Mouse (Mus musculus) stomach, embryonic 14.5 days (tissue): Measurements from ENCODE around the gene Olfr965. TPM values are rescaled to one million over a fixed set of nuclear protein-coding genes. Genes with fewer than 3 reads are reported as not detected.
"Not testable (repeated sequence)": the region's sequence is repeated elsewhere in the genome, so short reads cannot be mapped to it uniquely, and the experiment has no call there.

Experiments
- ATAC-seq: fragments of 200-750 bp; cut with Nextera tagmentation; 2 replicates; pipeline ENCODE4 v1.8.0; 2017; ENCODE audit warnings: low read depth, moderate TSS enrichment; ENCODE audit not compliant: insufficient number of reproducible peaks, insufficient read depth, low FRiP score
- H3K27ac ChIP-seq: fragments of 300-500 bp; sonication (generic); 2 replicates; pipeline ENCODE4 v1.5.1; 2014; ENCODE audit warnings: mild to moderate bottlenecking, low read length, moderate library complexity, mixed read lengths
- H3K27me3 ChIP-seq: fragments of 300-500 bp; sonication (generic); 2 replicates; pipeline ENCODE4 v1.6.1; 2014; ENCODE audit warnings: low read length, control low read depth, mixed read lengths; ENCODE audit not compliant: control insufficient read depth, insufficient read depth
- H3K36me3 ChIP-seq: fragments of 300-500 bp; sonication (generic); 2 replicates; pipeline ENCODE4 v1.6.1; 2014; ENCODE audit warnings: mild to moderate bottlenecking, control low read depth, low read length, moderate library complexity, mixed read lengths; ENCODE audit not compliant: control insufficient read depth, insufficient read depth
- H3K4me1 ChIP-seq: fragments of 300-500 bp; sonication (generic); 2 replicates; pipeline ENCODE4 v1.6.1; 2014; ENCODE audit warnings: low read length, control low read depth, mixed read lengths; ENCODE audit not compliant: control insufficient read depth, insufficient read depth
- H3K4me2 ChIP-seq: fragments of 300-500 bp; sonication (generic); replicated peaks from 2 replicates; pipeline ENCODE4 v1.6.1; 2014; ENCODE audit warnings: low read depth, low read length, control low read depth
- H3K4me3 ChIP-seq: fragments of 300-500 bp; sonication (generic); 2 replicates; pipeline ENCODE4 v1.5.1; 2014; ENCODE audit warnings: low read depth, low read length, control low read depth
- H3K9ac ChIP-seq: fragments of 300-500 bp; sonication (generic); replicated peaks from 2 replicates; pipeline ENCODE4 v1.6.1; 2014; ENCODE audit warnings: low read depth, mild to moderate bottlenecking, control low read depth, low read length, moderate library complexity, mixed read lengths
- H3K9me3 ChIP-seq: fragments of 300-500 bp; sonication (generic); 2 replicates; pipeline ENCODE4 v1.6.1; 2016; ENCODE audit warnings: low read depth, low read length, control low read depth; ENCODE audit not compliant: control insufficient read depth
- WGBS: fragments of 180-500 bp; shearing (Covaris S2); extraction: QIAGEN DNeasy Blood & Tissue Kit; methylation state at CpG from one replicate; pipeline ENCODE4 v1.1.7; 2014; 5-methylcytosine and 5-hydroxymethylcytosine counted together
- polyA plus RNA-seq: library from polyadenylated mRNA; unstranded; fragments of >200 nt; fragmentation: Nextera tagmentation; extraction: Ambion mirVana; gene quantifications from 2 replicates; pipeline ENCODE4 v1.2.1, GENCODE M21; 2014

The Olfr965 gene
- not detected in 2 replicates for polyA plus RNA-seq

DNA sequence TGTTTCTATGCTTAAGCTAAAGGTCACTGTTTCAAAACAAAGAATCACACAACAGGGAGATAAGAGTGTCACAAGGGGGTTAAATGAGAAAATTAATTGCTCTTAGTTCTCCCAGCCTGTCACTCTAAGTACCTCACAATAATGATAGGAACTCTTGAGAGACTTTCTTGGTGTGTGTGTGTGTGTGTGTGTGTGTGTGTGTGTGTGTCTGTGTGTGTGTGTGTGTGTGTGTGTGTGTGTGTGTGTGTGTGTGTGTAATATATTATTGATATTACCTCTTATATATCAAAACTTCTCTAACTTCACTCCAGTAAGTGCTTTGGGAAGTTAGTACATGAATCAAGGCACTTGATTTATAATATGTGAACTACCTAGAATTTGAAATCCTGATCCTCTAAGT lies at the start of gene Olfr965:
Gene Olfr965, plus strand, starts transcription at position 301 of the 400 bp plus-strand sequence.
- no peak within 1 kb of the TSS for H3K4me2 ChIP-seq
- H3K4me3 ChIP-seq, result no peak within 1 kb of the TSS
- ATAC-seq, result no peak

DNA sequence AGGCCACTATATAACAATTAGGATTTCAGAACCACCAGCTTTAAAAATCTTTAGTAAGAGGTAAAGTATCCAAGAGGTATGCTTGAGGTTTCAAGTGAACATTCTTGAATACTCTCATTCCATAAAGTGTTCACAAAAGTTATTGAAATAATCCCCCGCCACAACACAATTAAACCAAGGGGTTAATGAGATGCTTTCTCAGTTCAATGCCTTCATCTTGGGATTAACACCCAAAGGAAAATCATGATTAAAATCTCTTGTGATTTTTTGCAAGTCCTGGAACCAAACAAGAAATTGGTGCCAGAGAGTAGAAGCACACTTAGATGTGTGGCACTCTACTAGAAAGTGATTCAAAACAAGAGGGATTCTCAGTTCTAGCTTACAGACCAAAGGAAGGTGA lies 44.2 kb upstream of the Olfr965 start, which contains the start of gene Olfr963:
Gene Olfr963, plus strand, starts transcription at position 301 of the 400 bp plus-strand sequence.
- no peaks in the 10 kb centered on the region for H3K36me3 ChIP-seq
- H3K4me1 ChIP-seq, result no peaks in the 10 kb centered on the region
- H3K4me2 ChIP-seq, result no peak within 1 kb of the TSS
- whole genome bisulfite sequencing, result 93% methylated on average over 1 of the region's 1 CpGs
- no peaks in the 10 kb centered on the region for H3K27me3 ChIP-seq
- H3K27ac ChIP-seq, result no peak within 1 kb of the TSS
- no peaks in the 10 kb centered on the region for H3K9me3 ChIP-seq
- ATAC-seq, result no peak
- H3K4me3 ChIP-seq, result no peak within 1 kb of the TSS
- no peak within 1 kb of the TSS for H3K9ac ChIP-seq

More for the DNA sequence above, at the start of gene Olfr965:
- H3K9ac ChIP-seq, result no peak within 1 kb of the TSS
- no peaks in the 10 kb centered on the region for H3K27me3 ChIP-seq
- H3K4me1 ChIP-seq, result no peaks in the 10 kb centered on the region
- no peaks in the 10 kb centered on the region for H3K9me3 ChIP-seq
- H3K36me3 ChIP-seq, result no peaks in the 10 kb centered on the region
- H3K27ac ChIP-seq, result no peak within 1 kb of the TSS

DNA sequence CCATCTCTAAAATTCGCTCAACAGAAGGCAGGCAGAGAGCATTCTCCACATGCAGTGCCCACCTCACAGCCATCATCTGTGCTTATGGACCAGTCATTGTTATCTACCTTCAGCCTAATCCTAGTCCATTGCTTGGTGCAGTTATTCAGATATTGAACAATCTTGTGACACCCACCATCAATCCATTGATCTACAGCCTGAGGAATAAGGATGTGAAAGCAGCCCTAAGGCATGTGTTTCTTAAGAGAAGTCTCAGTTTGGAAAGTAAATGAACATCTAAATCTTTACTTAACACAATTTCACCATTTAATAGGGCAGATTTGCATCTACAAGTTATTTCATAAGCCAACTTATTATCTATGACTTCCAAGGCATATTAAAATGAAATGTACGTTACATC lies 41.4 kb upstream of the Olfr965 start:
- no peak for ATAC-seq
- H3K27me3 ChIP-seq, result no peaks in the 10 kb centered on the region
- no peaks in the 10 kb centered on the region for H3K9me3 ChIP-seq
- no peaks in the 10 kb centered on the region for H3K4me1 ChIP-seq
- no peaks in the 10 kb centered on the region for H3K36me3 ChIP-seq
- WGBS, result 73% methylated on average over 2 of the region's 2 CpGs
- no peak overlapping the region for H3K4me2 ChIP-seq
- H3K4me3 ChIP-seq, result no peak overlapping the region
- no peak overlapping the region for H3K9ac ChIP-seq
- H3K27ac ChIP-seq, result no peak overlapping the region

DNA sequence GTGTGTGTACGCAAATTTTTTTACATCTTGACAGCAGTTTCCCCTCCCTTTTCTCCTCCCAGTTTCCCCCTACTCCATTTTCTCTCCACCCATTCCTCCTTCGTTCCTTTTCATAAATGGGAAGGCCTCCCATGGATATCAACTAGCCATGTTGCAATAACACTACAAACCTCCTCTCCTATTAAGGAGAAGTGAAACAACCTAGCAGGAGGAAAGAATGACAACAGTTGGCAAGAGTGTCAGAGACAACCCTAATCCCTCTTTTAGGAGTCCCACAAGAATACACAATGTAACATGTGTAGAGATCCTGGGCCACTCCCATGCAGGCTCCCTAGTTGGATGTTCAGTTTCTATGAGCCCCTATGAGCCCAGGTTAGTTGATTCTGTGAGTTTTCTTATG lies 36.3 kb upstream of the Olfr965 start:
- 83% methylated on average over 2 of the region's 2 CpGs for WGBS
- ATAC-seq, result no peak

DNA sequence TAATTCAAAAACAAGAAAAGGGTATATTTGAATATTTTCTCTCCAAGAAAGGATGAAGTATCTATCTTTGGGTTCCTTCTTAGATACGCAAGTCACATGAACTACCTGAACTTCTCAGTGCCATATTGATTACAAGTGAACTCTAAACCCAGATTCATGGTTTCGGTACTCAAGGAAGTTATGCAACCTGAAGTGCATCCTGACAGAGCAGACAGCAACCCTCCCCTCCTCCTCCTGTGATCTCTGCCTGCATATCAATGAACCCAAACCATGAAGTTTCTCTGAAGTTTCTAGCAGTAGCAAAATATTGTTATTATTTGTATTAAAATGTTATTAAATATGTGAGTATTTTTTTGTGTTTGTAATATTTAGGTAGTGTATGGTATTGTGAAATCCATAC lies 32.6 kb upstream of the Olfr965 start:
- Histone ChIP-seq H3K4me2 (no peak overlapping the region), H3K9me3 (no peaks in the 10 kb centered on the region), H3K9ac (no peak overlapping the region), H3K4me3 (no peak overlapping the region), H3K36me3 (no peaks in the 10 kb centered on the region), H3K27ac (no peak overlapping the region), H3K27me3 (no peaks in the 10 kb centered on the region), H3K4me1 (no peaks in the 10 kb centered on the region)
- 92% methylated on average over 2 of the region's 2 CpGs for WGBS
- ATAC-seq, result no peak

More for the DNA sequence above, 36.3 kb upstream of the Olfr965 start:
- H3K36me3 ChIP-seq, result no peaks in the 10 kb centered on the region
- no peak overlapping the region for H3K27ac ChIP-seq
- no peak overlapping the region for H3K4me3 ChIP-seq
- no peaks in the 10 kb centered on the region for H3K27me3 ChIP-seq
- no peak overlapping the region for H3K4me2 ChIP-seq
- no peaks in the 10 kb centered on the region for H3K9me3 ChIP-seq
- no peaks in the 10 kb centered on the region for H3K4me1 ChIP-seq
- H3K9ac ChIP-seq, result no peak overlapping the region

DNA sequence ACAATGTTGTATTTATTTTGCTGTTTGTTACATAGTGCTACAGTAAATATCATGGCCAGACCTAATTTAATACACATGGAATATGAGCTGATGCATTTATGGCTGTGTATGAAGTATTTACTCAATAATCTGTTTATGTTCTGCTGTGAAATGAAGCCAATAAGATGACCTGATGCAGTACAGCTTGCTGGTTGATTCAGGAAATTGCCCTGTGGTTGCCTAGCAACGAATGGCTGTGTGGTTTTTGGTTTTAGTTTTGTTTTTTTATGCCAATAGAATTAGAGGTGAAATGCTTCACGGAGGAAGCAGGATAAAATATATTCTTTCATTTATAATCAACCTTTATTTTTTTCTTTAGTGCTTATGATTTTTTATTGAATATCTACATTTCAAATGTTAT lies 31.9 kb upstream of the Olfr965 start:
- no peak overlapping the region for H3K4me2 ChIP-seq
- no peak overlapping the region for H3K27ac ChIP-seq
- no peaks in the 10 kb centered on the region for H3K36me3 ChIP-seq
- H3K9ac ChIP-seq, result no peak overlapping the region
- H3K4me3 ChIP-seq, result no peak overlapping the region
- H3K4me1 ChIP-seq, result no peaks in the 10 kb centered on the region
- no peak for ATAC-seq
- WGBS, result 69% methylated on average over 2 of the region's 2 CpGs
- no peaks in the 10 kb centered on the region for H3K9me3 ChIP-seq
- H3K27me3 ChIP-seq, result no peaks in the 10 kb centered on the region

DNA sequence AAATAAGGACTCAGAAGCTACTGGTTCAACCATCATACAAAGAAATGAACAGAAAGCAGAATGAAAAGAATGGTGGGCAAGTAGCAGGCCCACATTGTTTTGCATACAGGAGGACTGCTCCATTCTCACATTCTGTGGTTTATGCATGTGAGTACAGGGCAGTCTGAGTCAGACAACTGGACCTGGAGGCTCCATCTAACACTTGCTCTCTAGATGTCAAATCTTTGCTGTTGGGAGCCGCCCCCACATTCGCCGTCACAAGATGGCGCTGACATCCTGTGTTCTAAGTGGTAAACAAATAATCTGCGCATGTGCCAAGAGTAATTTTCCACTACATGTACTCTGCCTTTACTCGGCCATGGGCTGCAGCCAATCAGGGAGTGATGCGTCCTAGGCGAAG lies 10.0 kb upstream of the Olfr965 start:
- 87% methylated on average over 7 of the region's 8 CpGs for WGBS
- H3K4me3 ChIP-seq, H3K9ac ChIP-seq, H3K4me1 ChIP-seq, H3K27me3 ChIP-seq, H3K27ac ChIP-seq, H3K4me2 ChIP-seq, H3K36me3 ChIP-seq, H3K9me3 ChIP-seq, ATAC-seq: not testable (repeated sequence)

DNA sequence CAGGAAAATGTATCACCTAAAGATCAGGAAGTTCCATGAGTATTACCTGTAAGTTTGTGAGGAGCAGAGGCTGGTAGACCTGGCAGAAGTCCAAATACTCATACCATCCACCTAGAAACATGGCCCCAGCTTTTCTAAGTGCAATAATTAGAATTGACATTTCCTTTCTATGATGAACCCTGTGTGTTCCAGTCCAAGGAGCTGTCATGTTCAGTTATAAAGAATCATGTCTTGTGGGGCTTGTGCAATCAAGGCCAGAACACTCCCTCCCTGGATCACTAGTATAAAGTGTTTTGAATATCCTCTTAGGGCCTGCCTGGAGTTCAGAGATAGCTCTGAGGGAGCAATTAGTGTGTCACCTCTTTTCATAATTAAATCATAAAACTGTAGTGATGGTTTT lies 4.1 kb upstream of the Olfr965 start, which contains the start of gene Olfr149:
Gene Olfr149, minus strand, starts transcription at position 101 of the 400 bp plus-strand sequence.
- H3K4me1 ChIP-seq, result no peaks in the 10 kb centered on the region
- no peak within 1 kb of the TSS for H3K4me2 ChIP-seq
- H3K27ac ChIP-seq, result no peak within 1 kb of the TSS
- ATAC-seq, result no peak
- H3K36me3 ChIP-seq, result no peaks in the 10 kb centered on the region
- no peak within 1 kb of the TSS for H3K9ac ChIP-seq
- no peak within 1 kb of the TSS for H3K4me3 ChIP-seq
- H3K27me3 ChIP-seq, result no peaks in the 10 kb centered on the region
- no peaks in the 10 kb centered on the region for H3K9me3 ChIP-seq

DNA sequence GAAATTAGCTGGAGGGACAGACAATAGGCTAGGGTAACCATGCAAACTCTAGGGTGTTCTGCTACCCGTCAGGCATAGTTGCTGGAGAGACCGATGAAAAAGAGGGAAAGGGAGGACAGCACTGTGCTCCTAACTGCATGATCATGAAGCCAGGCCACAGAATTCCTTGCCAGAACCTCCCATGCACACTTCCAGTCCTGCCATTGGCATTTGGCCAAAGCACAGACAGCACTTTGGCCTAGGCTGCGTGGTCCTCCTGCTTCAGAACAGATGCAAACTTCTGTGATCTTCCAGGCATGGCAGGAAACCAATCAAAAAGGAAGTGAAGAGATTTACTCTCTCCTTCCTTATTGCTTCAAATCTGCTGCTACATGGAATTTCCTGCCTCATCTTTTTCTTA lies 2.2 kb upstream of the Olfr965 start:
- H3K9me3 ChIP-seq, result no peaks in the 10 kb centered on the region
- ATAC-seq, result no peak
- no peaks in the 10 kb centered on the region for H3K36me3 ChIP-seq
- 44% methylated on average over 3 of the region's 3 CpGs for WGBS
- no peak overlapping the region for H3K27ac ChIP-seq
- H3K4me1 ChIP-seq, result no peaks in the 10 kb centered on the region
- H3K27me3 ChIP-seq, result no peaks in the 10 kb centered on the region
- no peak overlapping the region for H3K4me3 ChIP-seq
- no peak overlapping the region for H3K4me2 ChIP-seq
- H3K9ac ChIP-seq, result no peak overlapping the region
